In genomic region chr9:21578226-21578625, GRCm38 (mm10) we compare ENCODE assay signal across 16 mouse cellular contexts.
"Had no signal": no experiment of that assay in that cellular context is flagged by ENCODE, and none has a peak within 500 bp of the region (broad histone marks: within the 10 kb centered on the region; RNA-seq: fewer than 3 reads in every experiment).

No protein-coding gene starts in this region.

- H3K27me3 ChIP-seq: midbrain, embryonic 13.5 days; neural tube, embryonic 13.5 days; neural tube, embryonic 15.5 days; stomach, embryonic 15.5 days had no signal

- H3K27ac ChIP-seq: midbrain, embryonic 10.5 days; midbrain, embryonic 13.5 days; neural tube, embryonic 13.5 days; neural tube, embryonic 15.5 days; stomach, embryonic 15.5 days; stomach, postnatal 0 days had no signal

- H3K4me3 ChIP-seq: midbrain, embryonic 10.5 days; midbrain, embryonic 13.5 days; myocyte; neural tube, embryonic 13.5 days; neural tube, embryonic 15.5 days; stomach, embryonic 15.5 days had no signal

- H3K4me2 ChIP-seq: lung, embryonic 14.5 days; midbrain, embryonic 13.5 days; neural tube, embryonic 13.5 days; neural tube, embryonic 15.5 days; stomach, embryonic 15.5 days had no signal

- ATAC-seq: midbrain, embryonic 13.5 days had no signal

- DNase-seq: lung, adult 18-20 months; lung, embryonic 14.5 days; lung, postnatal 10 days; lung, postnatal 4 days; retina, postnatal 1 day; right cerebral cortex, adult 18-20 months; thymus, adult 2 months; thymus, postnatal 25 days; thymus, postnatal 4 days had no signal

- H3K9ac ChIP-seq: lung, embryonic 14.5 days; midbrain, embryonic 13.5 days; neural tube, embryonic 13.5 days; neural tube, embryonic 15.5 days; stomach, embryonic 15.5 days had no signal

- H3K9me3 ChIP-seq: midbrain, embryonic 10.5 days; midbrain, embryonic 13.5 days; neural tube, embryonic 13.5 days; neural tube, embryonic 15.5 days; stomach, embryonic 15.5 days had no signal

- H3K4me1 ChIP-seq: midbrain, embryonic 10.5 days; midbrain, embryonic 13.5 days; neural tube, embryonic 13.5 days; neural tube, embryonic 15.5 days; stomach, embryonic 15.5 days had no signal
